Mouse (Mus musculus): Measurements from ENCODE around the gene Apba3. TPM values are rescaled to one million over a fixed set of nuclear protein-coding genes. Genes with fewer than 3 reads are reported as not detected.

The Apba3 gene
- polyA plus RNA-seq, 1 experiment: 5.7 TPM

DNA sequence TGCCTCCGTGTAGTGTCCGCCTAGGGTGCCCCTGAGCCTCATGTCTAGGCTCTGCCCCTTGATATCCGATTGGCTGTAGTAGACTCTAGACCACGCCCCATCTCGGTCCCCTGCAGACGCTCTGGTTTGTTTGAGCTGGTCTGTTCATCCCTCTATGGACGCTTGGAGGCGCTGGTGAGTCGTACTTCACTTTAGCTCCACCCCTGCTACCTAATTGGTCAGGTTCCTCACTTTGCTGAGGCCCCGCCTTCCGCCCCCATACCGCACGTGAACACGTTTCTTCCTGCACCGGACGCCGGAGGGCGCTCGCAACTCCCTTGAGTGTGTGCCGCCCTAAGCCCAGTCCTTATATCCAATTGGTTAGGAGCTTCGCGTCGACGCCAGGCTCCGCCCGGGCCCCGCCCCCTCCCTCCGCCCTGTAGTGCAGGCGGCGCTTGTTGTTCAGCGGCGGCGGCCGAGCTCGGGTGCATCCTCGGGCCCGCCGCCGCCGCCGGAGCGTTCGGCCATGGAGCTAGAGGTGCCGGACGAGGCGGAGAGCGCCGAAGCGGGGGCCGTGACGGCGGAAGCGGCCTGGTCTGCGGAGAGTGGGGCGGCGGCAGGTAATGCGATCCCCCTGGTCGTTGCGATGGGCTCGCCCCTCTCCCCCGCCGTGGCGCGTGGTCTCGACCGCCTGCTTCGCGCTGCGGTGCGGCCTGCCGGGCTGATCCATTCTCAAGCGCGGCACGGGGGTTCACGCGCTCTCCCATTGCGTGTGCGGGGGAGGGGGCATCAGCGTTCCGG lies 26.0 kb downstream of the Apba3 start, which contains the start of gene Pip5k1c:
TSS of gene Pip5k1c (plus strand) at position 410 of the 780 bp plus-strand sequence.
- H3K4me3 ChIP-seq (replicated peaks): peak within 1 kb of the TSS; percentile 83
- peaks cover 10% of the 10 kb centered on the region for H3K27me3 ChIP-seq (ENCODE audit: control insufficient read depth)
- peaks cover 80% of the 10 kb centered on the region for H3K4me1 ChIP-seq (ENCODE audit: control insufficient read depth)
- H3K36me3 ChIP-seq (ENCODE audit: control insufficient read depth): peaks cover 20% of the 10 kb centered on the region
- TF ChIP-seq TAL1 (IDR thresholded peaks at IDR 0.05; ENCODE audit: low read length) (no peak), GATA1 (IDR thresholded peaks at IDR 0.05; ENCODE audit: low read length) (no peak)
- H3K9me3 ChIP-seq (ENCODE audit: control insufficient read depth, low read length): no peaks in the 10 kb centered on the region

DNA sequence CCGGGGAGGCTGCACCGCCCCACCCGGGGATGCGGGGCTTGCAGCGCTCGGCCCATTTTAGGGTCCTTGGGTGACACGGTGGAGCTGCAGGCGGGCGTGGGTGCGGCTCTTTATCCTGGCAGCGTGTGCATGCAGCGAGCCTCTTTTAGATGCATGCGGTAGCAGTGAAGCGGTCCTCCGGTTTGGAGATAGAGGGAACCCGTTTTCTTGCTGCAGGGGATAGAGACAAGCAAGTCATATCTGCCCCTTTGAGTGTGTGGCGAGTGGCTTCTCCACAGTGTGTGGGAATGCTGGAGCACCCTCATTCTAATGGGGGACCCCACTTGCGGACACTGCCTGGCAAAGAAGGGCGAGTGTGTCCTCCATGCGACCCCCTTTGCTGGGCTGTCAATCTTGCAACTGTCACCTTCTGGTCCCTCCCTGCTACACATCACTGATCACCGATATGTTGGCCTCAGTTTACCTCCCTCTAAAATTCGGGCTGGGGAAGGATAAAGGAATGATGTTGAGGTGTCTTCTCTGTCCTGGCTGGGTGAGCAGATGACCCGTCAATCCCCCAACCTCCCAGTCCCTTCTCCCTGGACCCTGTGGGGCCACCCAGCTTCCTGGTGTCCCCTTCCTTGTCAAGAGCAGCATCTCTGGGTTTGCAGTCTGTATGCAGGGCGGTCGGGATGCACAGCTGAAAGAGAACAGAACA lies 26.7 kb downstream of the Apba3 start:
- Histone ChIP-seq H3K27me3 (ENCODE audit: control insufficient read depth) (peaks cover 4% of the 10 kb centered on the region), H3K9me3 (ENCODE audit: control insufficient read depth, low read length) (no peaks in the 10 kb centered on the region), H3K36me3 (ENCODE audit: control insufficient read depth) (peaks cover 27% of the 10 kb centered on the region), H3K4me3 (replicated peaks) (peak overlapping the region; percentile 83), H3K4me1 (ENCODE audit: control insufficient read depth) (peaks cover 80% of the 10 kb centered on the region)
- TF ChIP-seq GATA1 (IDR thresholded peaks at IDR 0.05; ENCODE audit: low read length): no peak
- TF ChIP-seq TAL1 (IDR thresholded peaks at IDR 0.05; ENCODE audit: low read length): no peak

DNA sequence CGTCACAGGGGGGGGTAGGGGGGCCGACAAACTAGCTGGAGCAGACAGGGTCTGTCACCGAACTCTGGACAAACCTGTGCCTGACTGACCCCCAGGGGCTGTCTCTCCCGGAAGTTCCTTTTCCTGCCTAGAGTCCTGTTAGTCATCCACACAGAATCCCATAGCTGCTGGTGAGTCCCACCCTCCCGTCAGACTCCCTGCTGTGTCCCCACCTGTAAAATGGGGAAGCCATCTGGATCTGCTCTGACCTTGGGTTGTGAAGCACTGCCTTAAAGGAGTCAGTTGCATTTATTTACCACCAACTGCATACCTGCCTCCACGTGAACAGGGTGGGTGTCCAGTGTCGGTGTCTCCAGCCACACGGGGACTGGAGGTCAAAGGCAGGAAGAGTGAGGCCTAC lies 27.7 kb downstream of the Apba3 start:
- Histone ChIP-seq H3K36me3 (ENCODE audit: control insufficient read depth) (peaks cover 28% of the 10 kb centered on the region), H3K4me1 (ENCODE audit: control insufficient read depth) (peaks cover 85% of the 10 kb centered on the region), H3K9me3 (ENCODE audit: control insufficient read depth, low read length) (no peaks in the 10 kb centered on the region), H3K4me3 (replicated peaks) (peak overlapping the region; percentile 2), H3K27me3 (ENCODE audit: control insufficient read depth) (peaks cover 4% of the 10 kb centered on the region)
- TF ChIP-seq TAL1 (IDR thresholded peaks at IDR 0.05; ENCODE audit: low read length) (no peak), GATA1 (IDR thresholded peaks at IDR 0.05; ENCODE audit: low read length) (no peak)

DNA sequence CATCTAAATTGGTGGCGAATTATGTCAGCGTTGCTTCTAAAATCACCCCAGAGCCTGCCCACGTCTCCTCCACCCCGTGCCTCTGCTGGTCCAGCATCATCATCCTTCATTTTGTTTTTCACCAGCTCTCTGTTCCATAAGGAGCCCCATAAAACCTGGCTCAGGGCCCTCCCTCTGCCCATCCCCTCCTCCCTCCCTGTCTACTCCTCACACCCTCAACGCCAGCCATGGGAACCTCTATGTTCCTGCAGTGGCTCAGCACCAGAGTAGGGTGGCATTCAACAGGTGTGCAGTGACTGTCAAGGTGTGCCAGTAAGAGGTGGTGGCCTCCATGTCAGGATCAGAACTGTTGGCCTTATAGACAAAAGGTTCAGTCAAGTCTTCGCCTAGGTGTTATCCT lies 28.4 kb downstream of the Apba3 start:
- H3K27me3 ChIP-seq (ENCODE audit: control insufficient read depth): peaks cover 4% of the 10 kb centered on the region
- H3K4me3 ChIP-seq (replicated peaks): no peak overlapping the region
- no peak for TF ChIP-seq GATA1 (IDR thresholded peaks at IDR 0.05; ENCODE audit: low read length)
- no peak for TF ChIP-seq TAL1 (IDR thresholded peaks at IDR 0.05; ENCODE audit: low read length)
- peaks cover 28% of the 10 kb centered on the region for H3K36me3 ChIP-seq (ENCODE audit: control insufficient read depth)
- no peaks in the 10 kb centered on the region for H3K9me3 ChIP-seq (ENCODE audit: control insufficient read depth, low read length)
- H3K4me1 ChIP-seq (ENCODE audit: control insufficient read depth): peaks cover 88% of the 10 kb centered on the region

DNA sequence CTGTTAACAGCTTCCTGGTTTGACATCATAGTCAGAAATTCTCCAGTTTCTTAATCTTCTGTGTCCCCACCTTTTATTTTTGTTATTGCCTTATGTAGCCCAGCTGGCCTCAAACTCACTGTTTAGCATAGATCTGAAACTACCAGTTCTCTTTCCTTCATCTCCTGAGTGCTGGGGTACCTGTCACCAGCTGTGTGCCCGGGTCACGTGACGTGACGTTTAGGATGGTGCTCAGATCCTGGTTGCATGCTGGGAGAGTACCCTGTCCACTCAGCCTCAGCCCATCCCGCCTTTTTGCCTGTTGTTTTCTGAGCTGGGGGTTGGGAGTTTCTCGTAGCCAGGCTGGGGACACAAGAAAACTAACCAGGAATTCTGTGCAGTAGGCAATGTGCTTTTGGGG lies 30.5 kb downstream of the Apba3 start:
- H3K9me3 ChIP-seq (ENCODE audit: control insufficient read depth, low read length): no peaks in the 10 kb centered on the region
- H3K27me3 ChIP-seq (ENCODE audit: control insufficient read depth): no peaks in the 10 kb centered on the region
- H3K36me3 ChIP-seq (ENCODE audit: control insufficient read depth): peaks cover 36% of the 10 kb centered on the region
- H3K4me3 ChIP-seq (replicated peaks): no peak overlapping the region
- TF ChIP-seq TAL1 (IDR thresholded peaks at IDR 0.05; ENCODE audit: low read length): no peak
- no peak for TF ChIP-seq GATA1 (IDR thresholded peaks at IDR 0.05; ENCODE audit: low read length)
- peaks cover 90% of the 10 kb centered on the region for H3K4me1 ChIP-seq (ENCODE audit: control insufficient read depth)

DNA sequence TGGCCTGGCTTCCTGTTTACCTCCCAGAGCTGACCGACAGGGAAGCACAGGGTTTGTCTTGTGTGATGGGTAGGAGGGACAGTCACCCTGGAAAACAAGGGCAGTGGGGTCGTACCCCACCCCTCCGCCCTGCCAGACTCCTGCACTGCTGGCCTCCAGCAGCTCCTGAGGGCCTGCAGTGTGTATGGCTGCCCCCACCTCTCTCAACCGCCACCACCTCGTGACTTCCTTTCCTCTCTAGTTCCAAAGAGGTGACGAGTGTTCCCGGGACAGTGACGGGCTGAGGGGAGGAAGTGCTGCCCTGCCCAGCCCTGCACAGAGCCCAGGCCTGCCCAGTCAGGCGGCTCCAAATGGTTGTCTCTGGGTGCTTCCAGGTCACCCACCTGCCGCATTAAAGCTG lies 31.1 kb downstream of the Apba3 start:
- Histone ChIP-seq H3K36me3 (ENCODE audit: control insufficient read depth) (peaks cover 38% of the 10 kb centered on the region), H3K4me3 (replicated peaks) (no peak overlapping the region), H3K9me3 (ENCODE audit: control insufficient read depth, low read length) (no peaks in the 10 kb centered on the region), H3K4me1 (ENCODE audit: control insufficient read depth) (peaks cover 92% of the 10 kb centered on the region), H3K27me3 (ENCODE audit: control insufficient read depth) (no peaks in the 10 kb centered on the region)
- TF ChIP-seq TAL1 (IDR thresholded peaks at IDR 0.05; ENCODE audit: low read length): no peak
- TF ChIP-seq GATA1 (IDR thresholded peaks at IDR 0.05; ENCODE audit: low read length): no peak

DNA sequence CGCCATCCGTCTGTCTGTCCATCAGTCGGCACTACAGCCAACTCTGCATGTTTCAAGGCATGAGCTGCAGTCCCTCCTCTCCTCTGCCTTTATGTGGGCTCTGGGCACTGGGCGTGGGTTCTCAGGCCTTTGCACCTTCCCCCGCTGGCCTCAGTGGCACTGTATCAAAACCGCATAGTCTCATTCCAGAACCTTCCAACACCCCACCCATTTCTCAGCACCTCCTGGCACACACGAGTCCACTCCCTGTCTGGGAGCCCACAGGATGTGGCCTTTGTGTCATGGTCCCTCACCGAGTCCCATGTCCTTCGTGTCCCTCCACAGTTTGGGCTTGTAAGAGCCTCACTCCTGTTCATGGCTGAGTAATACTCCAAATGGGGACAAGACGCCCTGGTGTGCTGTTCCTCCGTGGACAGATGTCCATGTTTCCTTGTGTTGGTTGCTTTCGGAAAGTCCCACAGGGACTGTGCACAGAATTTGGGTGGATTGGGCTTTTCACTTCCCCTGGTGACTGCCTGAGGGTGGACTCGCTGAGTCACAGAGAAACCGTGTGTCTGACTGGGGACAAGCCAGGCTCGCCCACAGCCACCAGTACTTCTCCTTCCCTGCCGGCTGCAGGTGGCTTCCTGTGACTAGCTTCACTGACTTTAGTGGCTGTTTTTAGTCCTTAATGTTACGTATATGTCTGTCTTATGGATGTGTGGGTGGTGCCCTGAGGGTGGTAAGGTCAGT lies 31.8 kb downstream of the Apba3 start:
- no peak overlapping the region for H3K4me3 ChIP-seq (replicated peaks)
- no peak for TF ChIP-seq GATA1 (IDR thresholded peaks at IDR 0.05; ENCODE audit: low read length)
- TF ChIP-seq TAL1 (IDR thresholded peaks at IDR 0.05; ENCODE audit: low read length): no peak
- no peaks in the 10 kb centered on the region for H3K27me3 ChIP-seq (ENCODE audit: control insufficient read depth)
- peaks cover 93% of the 10 kb centered on the region for H3K4me1 ChIP-seq (ENCODE audit: control insufficient read depth)
- H3K36me3 ChIP-seq (ENCODE audit: control insufficient read depth): peaks cover 38% of the 10 kb centered on the region
- H3K9me3 ChIP-seq (ENCODE audit: control insufficient read depth, low read length): no peaks in the 10 kb centered on the region

DNA sequence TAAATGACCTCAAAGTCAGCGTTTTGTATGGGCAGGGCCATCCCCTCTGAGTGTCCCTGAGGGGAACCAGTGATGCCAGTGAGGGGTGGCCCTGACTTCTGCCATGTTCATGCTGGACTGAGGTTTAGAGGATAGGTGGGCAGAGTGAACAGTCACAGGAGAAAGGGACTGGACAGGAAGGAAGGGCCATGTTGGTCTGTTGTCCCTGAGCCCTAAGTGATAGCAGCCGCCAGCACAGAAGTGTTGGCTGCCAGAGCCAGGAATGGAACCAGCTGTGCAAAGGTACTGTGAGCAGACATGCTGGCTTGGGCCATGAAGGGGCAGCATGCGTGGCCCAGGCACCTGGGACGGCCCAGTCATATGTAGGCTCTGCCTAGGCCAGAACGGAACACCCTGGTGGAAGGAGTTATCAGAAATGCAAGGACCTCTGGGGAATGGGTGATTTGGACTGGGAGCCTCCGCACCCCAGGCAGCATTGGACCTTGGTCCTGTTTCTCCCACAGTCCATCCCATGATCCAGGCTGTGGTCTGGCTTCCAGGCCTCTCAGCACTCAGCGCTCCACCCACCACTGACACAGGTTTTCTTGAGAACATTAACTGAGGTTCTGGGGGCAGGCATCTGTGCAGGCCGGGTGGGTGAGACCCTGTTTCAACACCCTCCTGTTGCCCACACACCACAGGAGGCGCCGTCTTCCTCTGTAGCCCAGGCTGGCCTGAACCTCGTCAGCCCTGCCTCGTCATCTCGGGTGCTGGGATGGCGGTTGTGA lies 33.0 kb downstream of the Apba3 start:
- TF ChIP-seq GATA1 (IDR thresholded peaks at IDR 0.05; ENCODE audit: low read length) (no peak), TAL1 (IDR thresholded peaks at IDR 0.05; ENCODE audit: low read length) (no peak)
- H3K36me3 ChIP-seq (ENCODE audit: control insufficient read depth): peaks cover 34% of the 10 kb centered on the region
- no peak overlapping the region for H3K4me3 ChIP-seq (replicated peaks)
- peaks cover 90% of the 10 kb centered on the region for H3K4me1 ChIP-seq (ENCODE audit: control insufficient read depth)
- H3K27me3 ChIP-seq (ENCODE audit: control insufficient read depth): no peaks in the 10 kb centered on the region
- no peaks in the 10 kb centered on the region for H3K9me3 ChIP-seq (ENCODE audit: control insufficient read depth, low read length)

All from erythroblast, embryonic 14.5 days (primary cell).